Mouse (Mus musculus): Measurements from ENCODE around the gene Otop1. TPM values are rescaled to one million over a fixed set of nuclear protein-coding genes. Genes with fewer than 3 reads are reported as not detected.
A peak's percentile ranks its signal among the peaks of the same experiment; 100 is the strongest.

Gene Otop1
- polyA plus RNA-seq, 1 experiment from 2014 or later, result not detected

GRCm38 (mm10) chr5:38308873-38309272 is 33.1 kb downstream of the Otop1 start:
- Histone ChIP-seq H3K36me3 (ENCODE audit: control insufficient read depth, insufficient read depth, low read length) (no peaks in the 10 kb centered on the region), H3K9me3 (ENCODE audit: control insufficient read depth, low read length) (no peaks in the 10 kb centered on the region), H3K27me3 (ENCODE audit: control insufficient read depth, insufficient read depth, low read length) (no peaks in the 10 kb centered on the region), H3K4me2 (ENCODE audit: low read depth) (no peak overlapping the region), H3K4me3 (ENCODE audit: low read depth, low read length) (no peak overlapping the region), H3K4me1 (ENCODE audit: control insufficient read depth, insufficient read depth, low read length) (no peaks in the 10 kb centered on the region), H3K27ac (ENCODE audit: low read depth, low read length) (no peak overlapping the region), H3K9ac (ENCODE audit: low read length) (no peak overlapping the region)
- WGBS, result 50% methylated on average over 5 of the region's 5 CpGs
- 0 out of 2 replicates have a peak, but pooled peaks have one; percentile 32 for ATAC-seq (ENCODE audit: insufficient read depth, low FRiP score, low TSS enrichment)
- DNase-seq (ENCODE audit: low spot score), result peak; percentile 41

GRCm38 (mm10) chr5:38309795-38310194 is 34.0 kb downstream of the Otop1 start:
- Histone ChIP-seq H3K4me3 (ENCODE audit: low read depth, low read length) (no peak overlapping the region), H3K27ac (ENCODE audit: low read depth, low read length) (no peak overlapping the region), H3K9ac (ENCODE audit: low read length) (no peak overlapping the region), H3K27me3 (ENCODE audit: control insufficient read depth, insufficient read depth, low read length) (no peaks in the 10 kb centered on the region), H3K9me3 (ENCODE audit: control insufficient read depth, low read length) (no peaks in the 10 kb centered on the region), H3K36me3 (ENCODE audit: control insufficient read depth, insufficient read depth, low read length) (no peaks in the 10 kb centered on the region), H3K4me2 (ENCODE audit: low read depth) (no peak overlapping the region), H3K4me1 (ENCODE audit: control insufficient read depth, insufficient read depth, low read length) (no peaks in the 10 kb centered on the region)
- ATAC-seq (ENCODE audit: insufficient read depth, low FRiP score, low TSS enrichment) (no peak), DNase-seq (ENCODE audit: low spot score) (no peak)
- WGBS, result 76% methylated on average over 3 of the region's 3 CpGs

GRCm38 (mm10) chr5:38318966-38319786 is 43.4 kb downstream of the Otop1 start, which contains the start of gene Drd5:
Gene Drd5, plus strand, starts transcription at chr5:38319367.
- Histone ChIP-seq H3K4me3 (ENCODE audit: low read depth, low read length) (peak within 1 kb of the TSS; percentile 38), H3K4me2 (ENCODE audit: low read depth) (peak within 1 kb of the TSS; percentile 72), H3K9me3 (ENCODE audit: control insufficient read depth, low read length) (no peaks in the 10 kb centered on the region), H3K27me3 (ENCODE audit: control insufficient read depth, insufficient read depth, low read length) (peaks cover 27% of the 10 kb centered on the region), H3K4me1 (ENCODE audit: control insufficient read depth, insufficient read depth, low read length) (no peaks in the 10 kb centered on the region), H3K36me3 (ENCODE audit: control insufficient read depth, insufficient read depth, low read length) (no peaks in the 10 kb centered on the region), H3K9ac (ENCODE audit: low read length) (peak within 1 kb of the TSS; percentile 33), H3K27ac (ENCODE audit: low read depth, low read length) (no peak within 1 kb of the TSS)
- WGBS, result 2% methylated on average over 67 of the region's 67 CpGs
- peak; percentile 26 for DNase-seq (ENCODE audit: low spot score)
- ATAC-seq (ENCODE audit: insufficient read depth, low FRiP score, low TSS enrichment), result no peak

DNA sequence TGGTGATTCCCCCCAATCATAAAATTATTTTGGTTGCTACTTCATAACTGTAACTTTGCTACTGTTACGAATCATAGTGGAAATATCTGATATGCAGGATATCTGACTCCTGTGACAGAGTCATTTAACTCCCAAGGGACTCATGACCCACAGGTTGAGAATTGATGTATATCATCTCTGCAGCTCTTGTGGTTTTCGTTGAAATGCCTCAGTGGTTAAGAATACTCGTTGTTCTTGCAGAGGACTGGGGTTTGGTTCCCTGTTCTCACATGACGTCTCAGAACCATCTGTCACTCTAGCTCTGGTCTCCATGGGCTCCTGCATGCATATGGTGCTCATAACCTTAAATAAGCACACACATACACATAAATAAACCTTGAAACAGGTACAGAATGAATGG is 57.6 kb downstream of the Otop1 start:
- DNase-seq (ENCODE audit: low spot score), result no peak
- ATAC-seq (ENCODE audit: insufficient read depth, low FRiP score, low TSS enrichment), result no peak
- Histone ChIP-seq H3K9me3 (ENCODE audit: control insufficient read depth, low read length) (no peaks in the 10 kb centered on the region), H3K4me3 (ENCODE audit: low read depth, low read length) (no peak overlapping the region), H3K4me1 (ENCODE audit: control insufficient read depth, insufficient read depth, low read length) (no peaks in the 10 kb centered on the region), H3K27me3 (ENCODE audit: control insufficient read depth, insufficient read depth, low read length) (no peaks in the 10 kb centered on the region), H3K27ac (ENCODE audit: low read depth, low read length) (no peak overlapping the region), H3K9ac (ENCODE audit: low read length) (no peak overlapping the region), H3K4me2 (ENCODE audit: low read depth) (no peak overlapping the region), H3K36me3 (ENCODE audit: control insufficient read depth, insufficient read depth, low read length) (no peaks in the 10 kb centered on the region)
- 74% methylated on average over 4 of the region's 4 CpGs for WGBS

DNA sequence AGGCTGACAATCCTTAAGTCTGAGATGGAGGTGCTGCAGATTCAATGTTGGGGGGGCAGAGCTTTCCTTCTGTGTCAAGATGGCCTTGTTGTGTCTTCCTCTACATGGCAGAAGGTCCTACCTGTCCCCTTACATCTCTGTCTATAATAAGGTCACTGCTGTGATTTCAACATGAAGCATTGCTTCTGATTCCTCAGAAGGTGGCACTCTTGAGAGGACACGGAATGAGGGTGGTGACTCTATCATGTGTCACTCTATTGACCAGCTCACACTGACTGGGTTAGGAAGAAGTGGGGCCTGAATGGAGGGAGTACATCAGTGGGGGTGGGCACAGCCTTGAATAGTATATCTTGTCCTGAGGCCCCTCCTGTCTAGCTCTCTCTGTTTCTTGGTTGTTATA is 58.8 kb downstream of the Otop1 start:
- 43% methylated on average over 1 of the region's 1 CpGs for WGBS

DNA sequence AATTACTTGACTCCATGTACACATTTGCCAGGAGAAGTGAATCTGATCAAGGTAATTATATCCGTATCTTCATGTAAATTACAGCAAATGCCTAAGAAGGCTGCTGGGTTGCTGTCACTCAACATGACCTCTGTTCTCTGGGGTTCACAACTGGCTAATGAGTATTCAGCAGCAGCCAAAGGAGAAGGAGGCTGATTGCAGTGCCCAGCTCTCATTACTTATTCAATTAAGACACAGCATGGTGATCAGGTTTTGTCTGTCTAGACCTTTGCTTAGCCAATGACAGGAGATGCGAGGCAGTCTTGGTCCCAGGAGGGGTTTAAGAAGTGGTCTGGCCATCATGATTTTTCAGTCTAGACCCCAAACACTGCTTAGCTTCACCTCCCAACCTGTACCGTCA is 67.3 kb downstream of the Otop1 start:
- ATAC-seq (ENCODE audit: insufficient read depth, low FRiP score, low TSS enrichment) (no peak), DNase-seq (ENCODE audit: low spot score) (no peak)
- no peaks in the 10 kb centered on the region for H3K36me3 ChIP-seq (ENCODE audit: control insufficient read depth, insufficient read depth, low read length)
- no peak overlapping the region for H3K9ac ChIP-seq (ENCODE audit: low read length)
- WGBS, result 83% methylated on average over 3 of the region's 3 CpGs
- no peak overlapping the region for H3K4me2 ChIP-seq (ENCODE audit: low read depth)
- H3K4me1 ChIP-seq (ENCODE audit: control insufficient read depth, insufficient read depth, low read length), result no peaks in the 10 kb centered on the region
- no peak overlapping the region for H3K27ac ChIP-seq (ENCODE audit: low read depth, low read length)
- H3K4me3 ChIP-seq (ENCODE audit: low read depth, low read length), result no peak overlapping the region
- no peaks in the 10 kb centered on the region for H3K27me3 ChIP-seq (ENCODE audit: control insufficient read depth, insufficient read depth, low read length)
- H3K9me3 ChIP-seq (ENCODE audit: control insufficient read depth, low read length), result no peaks in the 10 kb centered on the region

More for the DNA sequence above, 58.8 kb downstream of the Otop1 start:
- Histone ChIP-seq H3K36me3 (ENCODE audit: control insufficient read depth, insufficient read depth, low read length) (no peaks in the 10 kb centered on the region), H3K4me3 (ENCODE audit: low read depth, low read length) (no peak overlapping the region), H3K4me1 (ENCODE audit: control insufficient read depth, insufficient read depth, low read length) (no peaks in the 10 kb centered on the region), H3K27ac (ENCODE audit: low read depth, low read length) (no peak overlapping the region), H3K9ac (ENCODE audit: low read length) (no peak overlapping the region), H3K4me2 (ENCODE audit: low read depth) (no peak overlapping the region), H3K9me3 (ENCODE audit: control insufficient read depth, low read length) (no peaks in the 10 kb centered on the region), H3K27me3 (ENCODE audit: control insufficient read depth, insufficient read depth, low read length) (no peaks in the 10 kb centered on the region)
- ATAC-seq (ENCODE audit: insufficient read depth, low FRiP score, low TSS enrichment) (no peak), DNase-seq (ENCODE audit: low spot score) (no peak)

DNA sequence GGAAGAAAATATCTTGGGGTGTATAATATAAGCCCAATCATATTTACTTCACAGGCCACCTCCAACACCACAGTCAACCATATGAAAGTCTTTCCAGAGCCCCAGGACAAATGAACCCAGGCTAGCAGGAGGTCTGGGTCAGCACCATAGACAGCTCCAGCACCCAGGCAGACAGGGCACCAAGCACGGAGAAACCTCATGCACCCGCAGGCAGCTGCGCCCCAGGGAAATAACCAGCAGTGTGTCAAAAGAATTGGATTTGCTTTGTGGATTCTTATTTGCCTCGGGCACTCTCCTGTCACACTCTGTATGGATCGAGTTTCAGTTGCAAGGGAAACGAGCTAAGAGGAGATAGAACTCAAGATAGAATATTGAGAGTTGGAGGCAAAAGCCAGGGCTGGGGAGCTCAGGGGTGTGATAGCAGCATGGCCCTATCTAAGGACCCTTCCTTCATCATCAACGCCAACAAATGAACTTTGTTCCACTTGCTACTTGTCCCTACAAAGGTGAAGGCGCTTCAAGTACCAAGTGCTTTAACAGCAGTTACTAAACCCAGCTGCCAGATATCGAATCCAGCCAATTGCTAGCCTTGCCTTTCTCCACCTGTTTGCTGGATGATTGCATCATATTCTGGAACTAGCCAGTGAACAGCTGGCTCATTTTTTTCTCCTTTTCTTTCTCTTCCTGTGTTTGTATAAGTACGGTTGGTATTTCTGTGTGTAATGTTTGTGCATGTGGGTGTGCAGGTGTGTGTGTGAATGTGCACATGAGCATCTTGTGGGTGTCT is 71.1 kb downstream of the Otop1 start:
- Histone ChIP-seq H3K27me3 (ENCODE audit: control insufficient read depth, insufficient read depth, low read length) (no peaks in the 10 kb centered on the region), H3K4me1 (ENCODE audit: control insufficient read depth, insufficient read depth, low read length) (peaks cover 7% of the 10 kb centered on the region; the same call in 1 of the 2 replicates), H3K27ac (ENCODE audit: low read depth, low read length) (no peak overlapping the region), H3K9ac (ENCODE audit: low read length) (no peak overlapping the region), H3K4me2 (ENCODE audit: low read depth) (no peak overlapping the region), H3K36me3 (ENCODE audit: control insufficient read depth, insufficient read depth, low read length) (no peaks in the 10 kb centered on the region), H3K9me3 (ENCODE audit: control insufficient read depth, low read length) (no peaks in the 10 kb centered on the region), H3K4me3 (ENCODE audit: low read depth, low read length) (no peak overlapping the region)
- 38% methylated on average over 10 of the region's 10 CpGs for WGBS
- no peak for ATAC-seq (ENCODE audit: insufficient read depth, low FRiP score, low TSS enrichment)
- peak; percentile 24 for DNase-seq (ENCODE audit: low spot score)

DNA sequence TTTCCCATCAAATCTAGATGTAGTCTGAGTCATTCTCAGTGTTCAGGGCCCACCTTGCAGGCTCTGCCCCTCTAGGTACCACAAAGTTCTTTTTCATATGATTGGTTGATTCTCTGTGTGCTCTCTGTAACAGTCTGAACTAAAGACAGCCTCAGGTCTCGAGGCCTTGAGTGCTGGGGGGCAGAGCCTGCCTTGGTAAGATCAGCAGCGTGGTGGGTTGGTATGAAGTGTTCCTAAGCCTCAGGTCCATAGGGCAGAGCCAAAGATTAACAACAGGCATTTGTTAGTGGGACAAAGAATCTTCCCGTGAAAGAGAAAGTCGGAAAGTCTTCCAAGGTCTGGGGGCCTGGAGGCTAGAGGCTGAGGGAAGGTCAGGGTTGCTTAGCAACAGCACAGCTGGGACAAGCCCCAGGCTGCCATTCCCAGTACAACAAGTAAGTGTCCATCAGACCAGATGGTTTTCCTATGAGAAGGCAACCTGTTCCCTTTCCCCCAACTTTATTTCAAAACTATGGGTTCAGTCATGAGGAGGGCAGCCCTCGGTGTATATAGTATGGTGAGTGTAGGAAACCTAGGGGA is 74.7 kb downstream of the Otop1 start:
- Histone ChIP-seq H3K36me3 (ENCODE audit: control insufficient read depth, insufficient read depth, low read length) (no peaks in the 10 kb centered on the region), H3K4me2 (ENCODE audit: low read depth) (no peak overlapping the region), H3K27ac (ENCODE audit: low read depth, low read length) (no peak overlapping the region), H3K4me1 (ENCODE audit: control insufficient read depth, insufficient read depth, low read length) (peaks cover 7% of the 10 kb centered on the region; the same call in 1 of the 2 replicates), H3K4me3 (ENCODE audit: low read depth, low read length) (no peak overlapping the region), H3K27me3 (ENCODE audit: control insufficient read depth, insufficient read depth, low read length) (no peaks in the 10 kb centered on the region), H3K9me3 (ENCODE audit: control insufficient read depth, low read length) (no peaks in the 10 kb centered on the region), H3K9ac (ENCODE audit: low read length) (no peak overlapping the region)
- ATAC-seq (ENCODE audit: insufficient read depth, low FRiP score, low TSS enrichment), result peak; percentile 60
- 18% methylated on average over 5 of the region's 5 CpGs for WGBS
- peak; percentile 62 for DNase-seq (ENCODE audit: low spot score)
